Mouse (Mus musculus): Measurements from ENCODE around the gene Raet1e.
"Not testable (repeated sequence)": the region's sequence is repeated elsewhere in the genome, so short reads cannot be mapped to it uniquely, and the experiment has no call there.

Raet1e gene

GRCm38 (mm10) chr10:22361415-22362352 lies 203.3 kb downstream of the Raet1e start:
- not testable (repeated sequence) for DNase-seq (ENCODE audit: low spot score in 2 of 2)

- not testable (repeated sequence) for DNase-seq (ENCODE audit: low spot score in 2 of 2)
These were observed 204.1 kb downstream of the Raet1e start for GRCm38 (mm10) chr10:22362466-22362865.

DNA sequence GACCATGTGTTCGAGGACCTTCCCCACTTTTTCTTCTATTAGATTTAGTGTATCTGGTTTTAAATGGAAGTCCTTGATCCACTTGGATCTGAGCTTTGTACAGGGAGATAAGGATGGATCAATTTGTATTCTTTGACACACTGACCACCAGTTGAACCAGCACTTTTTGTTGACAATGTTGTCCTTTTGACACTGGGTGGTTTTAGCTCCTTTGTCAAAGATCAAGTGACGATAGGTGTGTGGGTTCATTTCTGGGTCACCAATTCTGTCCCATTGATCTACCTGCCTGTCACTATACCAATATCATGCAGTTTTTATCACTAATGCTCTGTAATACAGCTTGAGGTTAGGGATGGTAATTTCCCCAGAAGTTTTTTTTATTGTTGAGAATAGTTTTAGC lies 206.5 kb downstream of the Raet1e start:
- not testable (repeated sequence) for DNase-seq (ENCODE audit: low spot score in 2 of 2)

GRCm38 (mm10) chr10:22381226-22381625 lies 222.9 kb downstream of the Raet1e start:
- not testable (repeated sequence) for DNase-seq (ENCODE audit: low spot score in 2 of 2)

DNA sequence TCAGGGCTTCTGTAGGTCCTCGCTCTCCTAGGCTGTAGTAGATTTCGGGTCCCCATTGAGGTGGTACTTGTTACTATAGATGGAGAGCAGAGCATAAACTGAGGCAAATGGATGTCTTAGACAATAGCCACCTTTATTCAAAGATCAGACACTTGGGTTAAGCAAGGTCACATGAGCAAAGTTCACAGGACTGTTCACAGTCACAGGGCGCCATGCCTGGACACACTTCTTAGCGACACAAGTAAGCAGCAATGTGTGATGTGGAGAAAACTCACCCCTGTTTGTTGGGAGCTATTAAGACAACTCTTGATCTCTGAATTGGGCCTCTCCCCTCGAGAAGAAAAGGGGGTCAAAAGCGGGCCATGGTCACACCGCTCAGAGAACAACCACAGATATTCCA lies 231.8 kb downstream of the Raet1e start:
- DNase-seq (ENCODE audit: low spot score in 2 of 2) = not testable (repeated sequence)

GRCm38 (mm10) chr10:22391616-22392015 lies 233.2 kb downstream of the Raet1e start:
- not testable (repeated sequence) for DNase-seq (ENCODE audit: low spot score in 2 of 2)

DNA sequence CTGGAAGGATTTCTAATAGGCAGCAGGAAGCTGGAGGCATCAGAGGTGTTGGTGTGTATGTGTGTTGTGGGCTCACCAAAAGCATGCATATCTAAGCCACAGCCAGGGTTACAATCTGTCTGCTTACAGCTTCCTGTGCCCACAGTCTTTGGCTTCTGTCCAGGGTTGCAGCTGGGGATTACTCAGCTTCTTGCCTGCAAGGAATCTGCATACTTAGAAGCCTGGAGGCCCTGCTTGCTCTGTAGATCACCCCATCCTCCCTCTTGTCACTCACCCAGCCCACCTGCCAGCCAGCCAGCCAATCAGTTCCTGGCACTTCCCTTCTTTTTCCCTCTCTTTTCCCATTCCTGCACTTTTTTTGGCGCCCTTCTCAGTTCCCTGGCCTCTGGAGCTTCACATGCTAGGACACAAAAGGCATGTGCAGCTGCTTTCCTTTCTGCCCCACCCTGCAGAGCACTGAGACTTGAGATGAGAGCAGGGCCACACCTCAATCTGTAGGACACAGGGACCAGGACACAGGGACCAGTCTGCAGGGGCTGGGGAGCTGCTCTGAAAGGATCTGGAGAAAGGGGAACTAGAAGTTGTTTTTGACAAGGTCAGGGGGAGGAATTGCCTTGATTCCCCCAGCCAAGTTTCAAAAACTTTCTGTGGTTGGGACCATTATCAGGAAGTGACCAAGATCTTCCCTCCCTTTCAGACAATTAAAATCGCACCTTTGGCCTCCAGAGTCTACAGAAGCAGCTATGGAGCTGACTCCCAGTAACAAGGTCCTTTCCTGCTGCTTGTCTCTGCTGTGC lies 234.9 kb downstream of the Raet1e start:
- not testable (repeated sequence) for DNase-seq (ENCODE audit: low spot score in 2 of 2)

GRCm38 (mm10) chr10:22396680-22397079 lies 238.3 kb downstream of the Raet1e start:
- not testable (repeated sequence) for DNase-seq (ENCODE audit: low spot score in 2 of 2)

GRCm38 (mm10) chr10:22402225-22402917 lies 244.0 kb downstream of the Raet1e start:
- peak; percentile 35 to 37 for DNase-seq (ENCODE audit: low spot score in 2 of 2)

GRCm38 (mm10) chr10:22413702-22414494 lies 255.5 kb downstream of the Raet1e start:
- DNase-seq (ENCODE audit: low spot score in 2 of 2) = peak; percentile 2
